Mouse (Mus musculus): ENCODE results near the gene Olfr1391.
"Not testable (repeated sequence)": the region's sequence is repeated elsewhere in the genome, so short reads cannot be mapped to it uniquely, and the experiment has no call there.

Gene Olfr1391

DNA sequence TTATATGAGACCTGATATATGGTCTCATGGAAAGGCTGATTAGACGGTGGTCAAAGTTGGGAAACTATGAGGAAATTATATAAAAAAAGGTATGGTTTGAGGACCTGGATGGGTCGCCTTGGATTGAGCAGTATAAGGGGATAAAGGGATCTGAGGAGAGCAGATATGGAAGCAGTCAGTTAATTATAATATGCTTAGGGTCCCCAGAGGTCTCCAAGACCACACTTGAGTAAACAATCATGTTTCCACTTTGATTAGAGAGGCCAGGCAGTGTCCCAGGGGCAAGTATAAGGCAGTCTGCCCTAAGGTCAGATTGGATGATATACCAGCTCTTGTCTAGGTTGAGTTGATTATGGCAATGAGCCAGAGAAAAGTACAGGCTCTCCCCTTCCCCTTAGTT, at the start of gene Olfr1391:
Gene Olfr1391, plus strand, starts transcription at position 301 of the 400 bp plus-strand sequence.
- DNase-seq: no peak

DNA sequence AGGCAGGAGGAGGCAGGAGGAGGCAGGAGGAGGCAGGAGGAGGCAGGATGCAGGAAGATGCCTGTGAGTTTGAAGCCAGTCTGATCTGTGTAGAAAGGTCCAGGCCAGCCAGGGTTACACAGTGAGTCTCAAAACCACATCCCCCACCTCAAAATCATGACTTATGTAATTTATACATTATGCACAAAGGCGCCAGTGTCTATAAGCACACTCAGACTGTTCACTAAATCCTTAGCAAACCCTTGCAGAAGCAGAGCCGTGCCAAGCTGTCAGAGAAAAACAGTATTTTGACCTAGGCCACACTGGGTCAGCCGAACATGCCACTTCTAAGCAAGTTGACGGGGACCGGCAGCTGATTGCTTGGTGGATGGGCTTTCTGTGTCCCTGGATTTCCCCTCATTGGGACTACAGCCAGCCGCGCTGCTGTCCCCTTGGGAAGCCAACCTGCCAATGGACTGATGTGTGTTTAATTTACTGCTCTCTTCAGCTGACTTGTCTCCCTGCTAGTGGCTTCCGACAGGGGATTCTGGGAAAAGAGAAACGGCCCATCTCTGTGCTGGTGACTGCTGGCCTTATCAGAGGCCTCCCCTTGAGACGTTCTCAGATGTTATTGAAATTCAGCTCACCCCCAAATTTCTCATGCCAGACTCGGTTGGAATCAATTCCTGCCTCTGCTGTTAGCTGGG, 48.6 kb upstream of the Olfr1391 start:
- DNase-seq: no peak

DNA sequence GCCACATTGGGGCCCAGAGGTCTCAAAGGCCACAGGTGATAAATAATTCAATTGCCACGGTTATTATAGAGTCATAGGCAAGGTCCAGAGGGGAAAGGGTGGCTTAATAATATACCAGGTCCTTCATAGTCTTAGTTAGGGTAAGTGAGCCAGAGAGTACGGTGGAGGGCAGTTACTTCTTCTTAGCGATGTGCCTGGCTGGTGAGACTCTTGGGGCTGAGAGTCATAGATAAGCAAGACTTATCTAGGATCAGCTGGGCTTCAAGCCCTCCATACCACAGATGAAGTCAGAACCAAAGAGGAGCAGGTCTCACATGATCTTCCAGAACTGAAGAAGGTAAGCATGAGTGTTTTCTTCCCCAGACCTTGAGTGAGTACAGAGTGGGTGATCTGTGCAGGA, 44.3 kb upstream of the Olfr1391 start, which contains the start of gene Olfr1393:
Gene Olfr1393, plus strand, starts transcription at position 83 of the 400 bp plus-strand sequence.
- no peak for DNase-seq

DNA sequence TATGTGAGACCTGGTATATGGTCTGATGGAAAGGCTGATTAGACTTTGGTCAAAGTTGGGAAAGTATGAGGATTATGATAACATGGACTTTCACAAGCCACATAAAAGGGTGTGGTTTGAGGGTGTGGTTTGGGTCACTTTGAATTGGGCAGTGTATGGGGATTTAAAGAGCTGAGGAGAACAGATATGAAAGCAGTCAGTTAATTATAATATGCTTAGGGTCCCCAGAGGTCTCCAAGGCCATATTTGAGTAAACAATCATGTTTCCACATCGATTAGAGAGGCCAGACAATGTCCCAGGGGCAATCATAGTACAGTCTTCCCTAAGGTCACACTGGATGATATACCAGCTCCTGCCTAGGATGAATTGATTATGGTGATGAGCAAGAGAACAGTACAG, 37.6 kb upstream of the Olfr1391 start, which contains the start of gene Olfr1392:
Gene Olfr1392, plus strand, starts transcription at position 301 of the 400 bp plus-strand sequence.
- not testable (repeated sequence) for DNase-seq

DNA sequence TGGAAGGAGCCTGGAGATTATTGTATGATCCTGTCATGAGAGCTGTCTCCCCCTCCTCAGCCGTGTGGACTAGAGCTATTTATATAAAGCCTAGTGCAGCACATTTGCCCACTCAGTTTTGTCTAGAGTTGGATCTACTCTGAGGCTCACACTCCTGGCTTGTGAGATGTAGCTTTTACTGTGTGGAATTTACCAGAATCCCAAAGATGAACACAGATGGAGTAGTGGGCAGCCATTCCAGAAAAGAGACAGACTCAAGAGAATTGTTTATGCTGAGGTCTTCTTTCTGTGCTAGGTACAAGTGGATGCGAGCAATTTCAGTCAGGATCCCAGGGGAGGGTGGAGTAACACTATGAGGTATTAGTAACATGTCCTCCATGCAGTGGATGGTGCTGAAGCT, 35.3 kb upstream of the Olfr1391 start:
- no peak for DNase-seq

DNA sequence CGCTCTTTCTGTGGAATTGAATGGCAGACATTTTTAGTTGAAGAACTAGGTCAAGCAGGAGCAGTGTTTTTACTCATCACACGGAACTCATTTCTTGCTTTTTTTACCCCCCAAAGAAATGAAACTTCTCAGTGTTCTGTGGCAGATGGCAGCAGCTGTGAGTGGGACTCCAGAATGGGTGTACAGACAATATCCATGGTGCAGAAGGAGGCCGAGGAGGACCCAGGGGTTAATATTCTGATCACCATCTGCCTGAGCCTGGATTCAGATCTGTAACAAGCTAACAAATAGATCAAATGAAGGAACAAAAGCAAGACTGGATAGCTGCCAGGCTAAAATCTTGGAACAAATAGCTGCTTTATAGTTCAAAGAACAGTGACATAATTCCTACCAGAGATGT, 29.8 kb upstream of the Olfr1391 start:
- DNase-seq: no peak

DNA sequence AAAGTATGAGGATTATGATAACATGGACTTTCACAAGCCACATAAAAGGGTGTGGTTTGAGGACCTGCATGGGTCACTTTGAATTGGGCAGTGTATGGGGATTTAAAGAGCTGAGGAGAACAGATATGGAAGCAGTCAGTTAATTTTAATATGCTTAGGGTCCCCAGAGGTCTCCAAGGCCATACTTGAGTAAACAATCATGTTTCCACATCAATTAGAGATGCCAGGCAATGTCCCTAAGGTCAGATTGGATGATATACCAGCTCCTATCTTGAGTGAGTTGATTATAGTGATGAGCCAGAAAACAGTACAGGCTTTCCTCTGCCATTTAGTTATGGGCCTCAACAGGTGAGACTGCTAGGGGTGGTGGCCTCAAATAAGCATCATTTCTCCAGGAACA, 18.1 kb upstream of the Olfr1391 start, which contains the start of gene Olfr10:
Gene Olfr10, plus strand, starts transcription at position 301 of the 400 bp plus-strand sequence.
- DNase-seq: no peak

DNA sequence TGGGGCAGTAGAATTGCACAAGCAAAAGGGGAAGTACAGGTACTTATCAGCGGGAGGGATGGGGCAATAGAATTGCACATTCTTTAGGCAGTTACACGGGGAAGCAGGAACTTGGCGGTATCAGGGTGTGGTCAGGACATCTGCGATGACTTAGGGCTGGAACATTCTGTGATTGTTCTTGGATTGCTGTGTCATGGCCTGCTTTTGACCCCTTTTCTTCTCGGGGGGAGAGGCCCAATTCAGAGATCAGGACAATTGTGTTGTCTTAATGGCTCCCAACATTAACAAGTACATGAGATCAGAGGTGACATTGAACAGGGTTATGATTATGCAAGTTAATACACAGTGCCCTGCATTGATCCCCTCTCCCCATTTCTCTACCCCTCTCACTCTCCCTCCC, 14.0 kb upstream of the Olfr1391 start:
- DNase-seq: not testable (repeated sequence)

DNA sequence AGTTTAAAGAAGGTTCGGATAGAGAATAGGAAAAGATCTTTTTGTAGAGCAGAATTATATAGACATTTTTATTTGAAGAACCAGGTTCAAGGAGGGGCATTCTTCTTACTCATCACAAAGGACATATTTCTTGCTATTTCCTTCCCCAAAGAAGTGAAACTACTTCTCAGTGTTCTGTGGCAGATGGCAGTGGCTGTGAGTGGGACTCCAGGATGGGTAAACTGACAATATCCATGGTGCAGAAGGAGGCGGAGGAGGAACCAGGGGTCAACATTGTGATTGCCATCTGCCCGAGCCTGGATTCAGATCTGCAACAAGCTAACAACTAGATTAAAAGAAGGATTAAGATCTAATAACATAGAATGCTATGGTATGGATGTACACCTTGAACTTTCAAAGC, 4.2 kb downstream of the Olfr1391 start:
- DNase-seq: no peak

DNA sequence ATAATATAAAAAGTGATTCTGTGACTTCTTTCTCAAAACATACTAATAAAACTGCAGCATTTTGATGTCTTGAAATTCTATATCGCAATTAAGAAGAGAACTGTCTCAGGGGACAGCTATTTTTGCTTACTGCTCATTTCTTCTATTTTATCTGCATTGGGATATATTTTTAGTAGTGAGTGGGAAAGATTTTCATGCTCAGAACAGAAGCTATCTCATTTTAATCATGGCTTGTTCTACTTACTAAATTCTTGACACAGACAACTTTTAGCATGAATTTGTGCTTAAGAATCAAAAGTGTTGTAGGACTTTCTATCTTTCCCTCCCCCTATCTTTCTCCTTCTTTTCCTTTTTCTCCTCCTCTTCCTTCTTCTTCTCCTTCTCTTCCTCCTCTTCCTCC, 7.1 kb downstream of the Olfr1391 start:
- DNase-seq: no peak

DNA sequence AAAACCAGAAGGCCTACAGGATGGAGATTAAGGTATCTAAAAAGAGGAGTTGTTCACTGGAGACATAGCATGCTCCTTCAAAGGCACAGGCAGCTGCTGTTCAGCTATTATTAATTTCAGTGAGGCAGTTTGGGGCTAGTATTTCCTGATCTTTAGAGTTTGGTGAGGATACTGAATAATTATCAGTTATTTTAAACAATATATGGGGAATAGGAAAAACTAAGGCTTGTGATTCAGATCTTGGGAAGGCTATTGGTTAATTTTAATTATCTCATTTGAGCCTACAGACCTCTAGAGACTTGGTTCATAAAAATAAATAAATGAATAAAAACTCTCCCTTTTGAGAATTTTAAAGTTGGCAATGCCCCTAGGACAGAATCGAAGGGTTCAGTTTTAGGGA, 12.3 kb downstream of the Olfr1391 start, which contains the start of gene Olfr1390:
Gene Olfr1390, plus strand, starts transcription at position 301 of the 400 bp plus-strand sequence.
- no peak for DNase-seq

DNA sequence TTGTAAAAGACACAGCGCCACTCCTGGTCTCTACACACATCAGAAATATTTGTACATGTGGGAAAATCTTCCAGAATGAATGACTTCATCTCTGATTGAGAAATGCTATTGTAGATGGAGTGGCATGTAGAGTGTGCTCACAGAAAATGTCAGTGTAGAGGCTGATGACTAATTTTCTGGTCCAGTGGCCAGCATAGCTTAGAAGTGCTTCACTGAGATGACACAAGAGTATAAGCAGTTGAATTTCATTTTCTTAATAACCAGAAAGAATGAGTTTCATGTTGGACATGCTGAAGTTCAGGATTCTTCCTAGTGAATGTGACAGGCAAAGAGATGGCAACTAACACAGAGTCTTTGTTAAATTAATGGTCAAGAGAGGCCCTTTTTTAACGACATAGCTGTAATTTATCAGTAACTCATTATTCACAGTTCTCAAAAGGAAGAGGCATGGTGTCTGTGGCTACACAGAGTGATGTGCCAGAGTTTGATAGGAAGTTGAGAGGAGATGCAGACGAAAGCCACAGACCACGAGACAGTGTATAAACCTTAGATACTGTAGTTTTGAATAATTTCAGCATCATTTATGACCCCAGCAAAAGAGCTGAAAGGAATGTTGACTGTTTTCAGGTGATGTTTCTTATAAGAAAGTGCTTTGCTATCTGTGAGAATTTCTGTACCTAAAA, 14.7 kb downstream of the Olfr1391 start:
- DNase-seq: no peak

Data from kidney, postnatal 10 days (tissue).